Mouse (Mus musculus) embryo, embryonic 10.5 days (tissue): ENCODE measurements at regions not wholly inside any gene's neighbourhood (a gene's known extent, or its start where the extent isn't known, plus 50 kb on each side); places are given as distances from the start of the nearest gene placed in this dataset.
"Not testable (repeated sequence)": the region's sequence is repeated elsewhere in the genome, so short reads cannot be mapped to it uniquely, and the experiment has no call there.

Source experiments
- DNase-seq: peaks from one replicate; pipeline ENCODE4 v3.0.0-alpha.2; 2015; ENCODE audit warnings: low spot score

- no peak for DNase-seq
These were observed 186.9 kb upstream of the Gm10750 start for GRCm38 (mm10) chr2:149203896-149204295.

- no peak for DNase-seq
These were observed 178.7 kb upstream of the Gm10750 start for GRCm38 (mm10) chr2:149195736-149196135.

GRCm38 (mm10) chr2:149158434-149158833, 141.4 kb upstream of the Gm10750 start:
- peak; percentile 46 for DNase-seq

- DNase-seq = not testable (repeated sequence)
These were observed 92.5 kb upstream of the Gm10750 start for GRCm38 (mm10) chr2:149109551-149109950.

GRCm38 (mm10) chr2:149092146-149092545, 75.1 kb upstream of the Gm10750 start:
- DNase-seq = no peak
